Mouse (Mus musculus): ENCODE data around the gene Dnajb2. TPM values are rescaled to one million over a fixed set of nuclear protein-coding genes. Genes with fewer than 3 reads are reported as not detected.

The Dnajb2 gene
- 25.4 and 30.3 TPM in 2 replicates for total RNA-seq (2014; rRNA removed)
- 55.9 and 60.4 TPM in 2 replicates for polyA plus RNA-seq (2012; rRNA removed)

DNA sequence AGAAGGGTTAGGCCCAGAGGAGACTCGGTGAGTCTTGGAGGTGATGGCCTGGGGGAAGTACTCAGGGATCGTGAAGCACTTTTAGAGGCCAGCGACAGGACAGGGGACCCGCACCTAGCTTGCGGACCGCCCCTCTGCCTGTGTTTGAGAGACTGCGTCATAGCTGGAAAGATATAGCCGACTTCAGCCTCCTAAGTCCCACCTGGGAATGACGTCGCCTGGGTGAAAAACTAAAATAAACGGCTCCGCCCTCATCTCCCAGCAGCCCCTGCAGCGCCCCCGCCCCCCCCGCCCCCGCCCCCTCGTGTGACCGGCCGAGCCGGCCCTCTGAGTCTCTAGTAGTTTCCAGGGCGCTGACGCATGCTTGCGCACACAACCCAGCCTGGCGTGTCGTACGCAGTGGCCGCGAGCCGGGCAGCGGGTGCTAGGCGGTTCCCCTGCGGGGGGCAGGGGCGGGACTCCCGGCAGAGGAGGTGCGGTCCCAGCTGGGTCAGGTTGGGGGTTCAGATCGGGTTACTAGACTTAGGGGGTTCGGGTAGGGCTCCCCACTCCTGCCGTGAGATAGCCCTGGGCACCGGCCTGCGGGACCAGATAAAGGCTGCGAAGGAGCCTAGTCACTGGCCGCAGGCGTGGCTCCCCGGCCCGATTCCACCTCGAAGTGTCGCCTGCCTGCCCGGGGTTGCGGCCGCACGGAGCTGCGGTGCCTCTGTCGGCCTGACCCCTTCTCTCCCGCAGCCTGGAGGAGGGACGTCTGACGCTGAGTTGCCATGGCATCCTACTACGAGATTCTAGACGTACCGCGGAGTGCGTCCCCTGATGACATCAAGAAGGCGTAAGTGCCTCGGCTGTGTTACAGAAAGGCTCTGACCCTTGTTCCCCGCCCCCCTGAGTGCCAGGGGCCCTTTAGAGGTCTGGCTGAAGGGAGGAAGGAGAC lies at the start of gene Dnajb2:
Gene Dnajb2 (plus strand): TSS at position 290 of the 934 bp plus-strand sequence.
- peak within 1 kb of the TSS; percentile 67 for H3K4me3 ChIP-seq (ENCODE audit: insufficient read depth, low read depth, low read length)
- H3K4me1 ChIP-seq (ENCODE audit: control insufficient read depth, insufficient read depth, low read length): peaks cover 12% of the 10 kb centered on the region
- under 1% methylated on average over 64 of the region's 64 CpGs for WGBS
- TF ChIP-seq CTCF (IDR thresholded peaks at IDR 0.05; ENCODE audit: low read depth, low read length) (0 out of 2 replicates have a peak, but pooled peaks have one; percentile 8), POLR2A (IDR thresholded peaks at IDR 0.05; ENCODE audit: extremely low read depth, insufficient read depth, low read length) (peak; percentile 63)
- peaks cover 6% of the 10 kb centered on the region for H3K36me3 ChIP-seq (ENCODE audit: control insufficient read depth, insufficient read depth, low read length)
- peak within 1 kb of the TSS; percentile 91 for H3K9ac ChIP-seq (ENCODE audit: low read depth, low read length)
- peak; percentile 80 for DNase-seq (ENCODE audit: extremely low read depth, low read depth, low spot score)
- no peaks in the 10 kb centered on the region for H3K27me3 ChIP-seq (ENCODE audit: control insufficient read depth, insufficient read depth, low read length)
- H3K79me2 ChIP-seq (ENCODE audit: control insufficient read depth, insufficient read depth, low read length): peaks cover 6% of the 10 kb centered on the region; the same call in 1 of the 2 replicates
- H3K27ac ChIP-seq (replicated peaks; ENCODE audit: insufficient read depth, low read depth, low read length): peak within 1 kb of the TSS; percentile 95

DNA sequence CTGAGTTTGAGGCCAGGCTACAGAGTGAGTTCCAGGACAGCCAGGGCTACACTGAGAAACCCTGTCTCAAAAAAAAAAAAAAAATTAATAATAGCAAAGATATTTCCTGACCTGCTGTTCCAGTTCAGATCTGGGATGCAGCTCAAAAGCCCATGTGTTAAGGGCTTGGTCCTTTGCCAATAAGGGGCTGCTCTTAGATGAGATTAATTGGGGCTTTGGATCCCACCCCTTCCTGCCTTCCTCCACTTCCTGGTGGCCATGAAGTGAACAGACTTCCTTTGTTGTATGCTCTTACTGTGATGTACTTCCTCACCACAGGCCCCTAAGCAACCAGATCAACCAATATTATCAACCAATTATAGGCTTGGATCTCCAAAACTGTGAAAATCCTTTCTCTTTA lies 49.1 kb upstream of the Dnajb2 start:
- no peaks in the 10 kb centered on the region for H3K27me3 ChIP-seq (ENCODE audit: control insufficient read depth, insufficient read depth, low read length)
- peaks cover 30% of the 10 kb centered on the region for H3K36me3 ChIP-seq (ENCODE audit: control insufficient read depth, insufficient read depth, low read length)
- no peak overlapping the region for H3K9ac ChIP-seq (ENCODE audit: low read depth, low read length)
- peaks cover 13% of the 10 kb centered on the region for H3K4me1 ChIP-seq (ENCODE audit: control insufficient read depth, insufficient read depth, low read length)
- peaks cover 16% of the 10 kb centered on the region; the same call in 1 of the 2 replicates for H3K79me2 ChIP-seq (ENCODE audit: control insufficient read depth, insufficient read depth, low read length)
- no peak overlapping the region for H3K4me3 ChIP-seq (ENCODE audit: insufficient read depth, low read depth, low read length)
- TF ChIP-seq POLR2A (IDR thresholded peaks at IDR 0.05; ENCODE audit: extremely low read depth, insufficient read depth, low read length): no peak
- no peak for TF ChIP-seq CTCF (IDR thresholded peaks at IDR 0.05; ENCODE audit: low read depth, low read length)
- no peak for DNase-seq (ENCODE audit: extremely low read depth, low read depth, low spot score)
- H3K27ac ChIP-seq (replicated peaks; ENCODE audit: insufficient read depth, low read depth, low read length): no peak overlapping the region

DNA sequence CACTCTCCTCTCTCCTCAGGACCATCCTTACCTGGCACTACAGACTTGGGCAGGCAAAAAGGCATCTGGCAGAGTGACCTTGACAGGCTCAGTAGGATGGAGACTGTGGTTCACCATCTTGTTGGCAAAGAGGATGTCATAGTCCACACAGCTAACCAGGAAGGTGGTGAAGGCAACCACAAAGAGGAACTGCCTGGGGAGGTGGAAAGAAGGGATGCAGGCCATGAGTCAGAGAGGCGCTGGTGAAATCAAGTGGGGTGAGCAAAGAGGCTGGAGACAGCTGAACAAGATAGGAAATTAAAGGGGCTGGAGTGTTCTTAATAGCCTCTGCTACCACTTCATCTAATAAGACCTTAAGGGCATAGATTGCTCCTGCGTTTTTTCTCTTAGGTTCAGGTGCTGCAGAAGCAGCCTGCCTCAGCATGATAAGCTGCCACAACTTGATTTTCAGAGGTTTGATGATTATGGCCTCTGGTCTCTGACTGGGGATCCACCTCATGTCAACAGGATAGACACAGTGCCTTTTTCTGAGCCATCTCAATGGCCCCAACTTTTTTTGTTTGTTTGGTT lies 48.2 kb upstream of the Dnajb2 start:
- peaks cover 13% of the 10 kb centered on the region for H3K4me1 ChIP-seq (ENCODE audit: control insufficient read depth, insufficient read depth, low read length)
- no peak overlapping the region for H3K27ac ChIP-seq (replicated peaks; ENCODE audit: insufficient read depth, low read depth, low read length)
- WGBS: 89% methylated on average over 2 of the region's 2 CpGs
- H3K79me2 ChIP-seq (ENCODE audit: control insufficient read depth, insufficient read depth, low read length): peaks cover 16% of the 10 kb centered on the region; the same call in 1 of the 2 replicates
- peaks cover 25% of the 10 kb centered on the region for H3K36me3 ChIP-seq (ENCODE audit: control insufficient read depth, insufficient read depth, low read length)
- DNase-seq (ENCODE audit: extremely low read depth, low read depth, low spot score): no peak
- no peak for TF ChIP-seq CTCF (IDR thresholded peaks at IDR 0.05; ENCODE audit: low read depth, low read length)
- no peak for TF ChIP-seq POLR2A (IDR thresholded peaks at IDR 0.05; ENCODE audit: extremely low read depth, insufficient read depth, low read length)
- H3K4me3 ChIP-seq (ENCODE audit: insufficient read depth, low read depth, low read length): no peak overlapping the region
- H3K27me3 ChIP-seq (ENCODE audit: control insufficient read depth, insufficient read depth, low read length): no peaks in the 10 kb centered on the region
- H3K9ac ChIP-seq (ENCODE audit: low read depth, low read length): no peak overlapping the region

DNA sequence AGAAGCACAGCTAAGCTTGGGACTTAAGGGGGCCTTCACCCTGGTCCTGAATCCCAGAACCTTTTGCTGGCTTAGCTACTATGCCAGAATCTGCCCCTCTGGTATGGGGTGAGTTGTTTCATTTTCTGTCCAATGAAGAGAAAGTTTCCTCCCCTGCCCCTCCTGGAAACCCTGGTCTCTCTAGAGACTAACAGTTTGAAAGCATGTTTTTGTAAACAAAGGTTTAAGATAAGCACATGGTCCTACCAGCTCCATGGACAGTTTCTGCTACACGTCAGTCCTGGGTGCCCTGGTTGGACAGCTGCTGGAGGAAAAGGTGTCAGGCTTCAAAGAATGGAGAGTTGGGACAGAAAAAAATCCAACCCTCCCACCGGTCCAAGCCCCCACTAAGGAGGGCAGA lies 45.6 kb upstream of the Dnajb2 start:
- Histone ChIP-seq H3K9ac (ENCODE audit: low read depth, low read length) (peak overlapping the region; percentile 93), H3K27me3 (ENCODE audit: control insufficient read depth, insufficient read depth, low read length) (no peaks in the 10 kb centered on the region), H3K27ac (replicated peaks; ENCODE audit: insufficient read depth, low read depth, low read length) (no peak overlapping the region), H3K79me2 (ENCODE audit: control insufficient read depth, insufficient read depth, low read length) (peaks cover 16% of the 10 kb centered on the region; the same call in 1 of the 2 replicates), H3K36me3 (ENCODE audit: control insufficient read depth, insufficient read depth, low read length) (peaks cover 21% of the 10 kb centered on the region), H3K4me1 (ENCODE audit: control insufficient read depth, insufficient read depth, low read length) (peaks cover 13% of the 10 kb centered on the region), H3K4me3 (ENCODE audit: insufficient read depth, low read depth, low read length) (no peak overlapping the region)
- no peak for TF ChIP-seq POLR2A (IDR thresholded peaks at IDR 0.05; ENCODE audit: extremely low read depth, insufficient read depth, low read length)
- no peak for TF ChIP-seq CTCF (IDR thresholded peaks at IDR 0.05; ENCODE audit: low read depth, low read length)
- 24% methylated on average over 2 of the region's 2 CpGs for WGBS
- no peak for DNase-seq (ENCODE audit: extremely low read depth, low read depth, low spot score)

DNA sequence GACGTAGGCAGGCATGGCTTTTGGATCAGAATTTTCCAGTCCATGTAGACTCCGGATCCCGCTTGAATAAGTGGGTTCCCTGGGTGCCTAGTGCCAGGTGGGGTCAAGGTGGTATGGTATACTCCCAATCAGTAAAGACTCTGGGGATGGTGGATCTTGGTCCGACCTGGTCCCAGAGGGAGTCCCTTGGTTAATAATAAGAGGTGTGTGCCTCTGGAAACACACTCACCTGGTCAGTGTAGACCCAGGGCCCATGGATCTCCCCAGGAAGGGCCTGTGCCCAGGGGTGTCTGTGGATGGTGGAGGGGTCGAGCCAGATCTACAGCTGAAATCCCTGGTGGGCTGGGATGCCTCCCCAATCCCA lies 45.0 kb upstream of the Dnajb2 start:
- DNase-seq (ENCODE audit: extremely low read depth, low read depth, low spot score): no peak
- peaks cover 13% of the 10 kb centered on the region for H3K4me1 ChIP-seq (ENCODE audit: control insufficient read depth, insufficient read depth, low read length)

More for the DNA sequence above, 45.0 kb upstream of the Dnajb2 start:
- TF ChIP-seq CTCF (IDR thresholded peaks at IDR 0.05; ENCODE audit: low read depth, low read length) (no peak), POLR2A (IDR thresholded peaks at IDR 0.05; ENCODE audit: extremely low read depth, insufficient read depth, low read length) (no peak)
- Histone ChIP-seq H3K27me3 (ENCODE audit: control insufficient read depth, insufficient read depth, low read length) (no peaks in the 10 kb centered on the region), H3K79me2 (ENCODE audit: control insufficient read depth, insufficient read depth, low read length) (peaks cover 16% of the 10 kb centered on the region; the same call in 1 of the 2 replicates), H3K9ac (ENCODE audit: low read depth, low read length) (peak overlapping the region; percentile 93), H3K4me3 (ENCODE audit: insufficient read depth, low read depth, low read length) (peak overlapping the region; percentile 87), H3K27ac (replicated peaks; ENCODE audit: insufficient read depth, low read depth, low read length) (peak overlapping the region; percentile 79), H3K36me3 (ENCODE audit: control insufficient read depth, insufficient read depth, low read length) (peaks cover 28% of the 10 kb centered on the region)
- WGBS: 34% methylated on average over 5 of the region's 5 CpGs
